Mouse (Mus musculus) Patski (cell line): ENCODE measurements around the gene Nxf1. TPM values are rescaled to one million over a fixed set of nuclear protein-coding genes. Genes with fewer than 3 reads are reported as not detected.
"Not testable (repeated sequence)": the region's sequence is repeated elsewhere in the genome, so short reads cannot be mapped to it uniquely, and the experiment has no call there.

Experiments used
- ATAC-seq: fragments of 100-300 bp; one replicate; pipeline ENCODE4 v1.8.0; 2021
- CTCF ChIA-PET: fragments of 350-600 bp; sonication (Branson Sonifier 250); formaldehyde crosslinking; loops from one replicate; lab custom pipeline; 2022; ENCODE audit warnings: inconsistent platforms; lab: Charles Lee
- POLR2A ChIA-PET: fragments of 350-600 bp; sonication (Branson Sonifier 250); formaldehyde crosslinking; loops from one replicate; lab custom pipeline; 2022; ENCODE audit warnings: antibody characterized with exemption, inconsistent platforms; lab: Charles Lee
- DNase-seq: peaks from one replicate; pipeline ENCODE4 v3.0.0-alpha.2; 2011; ENCODE audit warnings: low read depth, low spot score
- H3K27me3 ChIP-seq: fragments of 371-371 bp; one replicate; pipeline ENCODE4 v1.5.1; 2021
- CTCF ChIP-seq: fragments of 100-300 bp; IDR thresholded peaks from one replicate; pipeline ENCODE4 v1.5.1; 2021
- in situ Hi-C: fragments of 300-500 bp; cut with MboI; formaldehyde crosslinking; loops from 3 replicates; pipeline ENCODE4 v1.11.1; 2018; ENCODE audit warnings: low pct_unique_long_range_greater_than_20kb, mixed read lengths
- polyA plus RNA-seq: library from polyadenylated mRNA; unstranded; gene quantifications from one replicate; pipeline ENCODE4 v1.2.3, GENCODE M21; 2021

Gene Nxf1
- polyA plus RNA-seq, 1 experiment from 2014 or later = 164 TPM

- in situ Hi-C loops = loop anchor here (25.0 kb wide), 1 partner anchor 1164 kb away; the partner anchor contains the start of gene Incenp
- DNase-seq (no peak), ATAC-seq (peak; percentile 93)
- POLR2A ChIA-PET = interaction anchor here (0.7 to 3.6 kb wide), 9 partner anchors 10 to 1931 kb away, joined by 3 to 32 read pairs (median 4); partner anchors contain the start of genes Hnrnpul2 and Ttc9c
- CTCF ChIA-PET = interaction anchor here (0.7 to 4.4 kb wide), 4 partner anchors 10 to 29 kb away, joined by 3 to 23 read pairs (median 4); no protein-coding TSS in a partner anchor
- TF ChIP-seq CTCF = no peak
- no peaks in the 10 kb centered on the region for H3K27me3 ChIP-seq
Observed at GRCm38 (mm10) chr19:8722907-8723573, 33.8 kb upstream of the Nxf1 start, which contains the start of gene Slc3a2. Gene Slc3a2, minus strand, starts transcription at chr19:8723369.

- DNase-seq = no peak
- ATAC-seq = no peak
- no peak for TF ChIP-seq CTCF
- ChIA-PET POLR2A (interaction anchor here (0.6 to 3.6 kb wide), 8 partner anchors 11 to 1930 kb away, joined by 3 to 32 read pairs (median 4); partner anchors contain the start of genes Hnrnpul2 and Ttc9c), CTCF (interaction anchor here (4.4 kb wide), 1 partner anchor 11 kb away, joined by 23 read pairs; no protein-coding TSS in a partner anchor)
- in situ Hi-C loops = loop anchor here (25.0 kb wide), 1 partner anchor 1164 kb away; the partner anchor contains the start of gene Incenp
- no peaks in the 10 kb centered on the region for H3K27me3 ChIP-seq
Observed at GRCm38 (mm10) chr19:8723574-8724346, 33.1 kb upstream of the Nxf1 start.

- POLR2A ChIA-PET = interaction anchor here (0.6 to 3.6 kb wide), 3 partner anchors 11 to 231 kb away, joined by 3 to 32 read pairs (median 3); no protein-coding TSS in a partner anchor
- no peak for ATAC-seq
- H3K27me3 ChIP-seq = no peaks in the 10 kb centered on the region
- in situ Hi-C loops = loop anchor here (25.0 kb wide), 1 partner anchor 1163 kb away; the partner anchor contains the start of gene Incenp
- TF ChIP-seq CTCF = no peak
- DNase-seq = no peak
- CTCF ChIA-PET = interaction anchor here (4.4 kb wide), 1 partner anchor 11 kb away, joined by 23 read pairs; no protein-coding TSS in a partner anchor
Observed at GRCm38 (mm10) chr19:8724392-8724791, 32.5 kb upstream of the Nxf1 start.

GRCm38 (mm10) chr19:8725081-8725613, 31.7 kb upstream of the Nxf1 start:
- no peak for DNase-seq
- in situ Hi-C loops = no loop called here
- H3K27me3 ChIP-seq = no peaks in the 10 kb centered on the region
- ChIA-PET POLR2A (interaction anchor here (0.6 to 3.6 kb wide), 6 partner anchors 8 to 230 kb away, joined by 3 to 32 read pairs (median 4); no protein-coding TSS in a partner anchor), CTCF (interaction anchor here (2.1 to 4.4 kb wide), 2 partner anchors 8 to 12 kb away, joined by 12 to 23 read pairs; no protein-coding TSS in a partner anchor)
- ATAC-seq = no peak
- TF ChIP-seq CTCF = no peak

- CTCF ChIA-PET = interaction anchor here (1.0 to 2.1 kb wide), 4 partner anchors 9 to 14 kb away, joined by 3 to 12 read pairs (median 4); no protein-coding TSS in a partner anchor
- in situ Hi-C loops = no loop called here
- POLR2A ChIA-PET = interaction anchor here (0.6 to 1.5 kb wide), 4 partner anchors 9 to 14 kb away, joined by 3 to 7 read pairs (median 4); partner anchors contain the start of gene 1700092M07Rik
- ATAC-seq = no peak
- TF ChIP-seq CTCF = no peak
- DNase-seq = no peak
- no peaks in the 10 kb centered on the region for H3K27me3 ChIP-seq
Observed at GRCm38 (mm10) chr19:8726609-8727390, 30.1 kb upstream of the Nxf1 start.

GRCm38 (mm10) chr19:8727495-8728114, 29.3 kb upstream of the Nxf1 start:
- ChIA-PET CTCF (interaction anchor here (1.1 to 2.1 kb wide), 3 partner anchors 10 to 45 kb away, joined by 3 to 12 read pairs (median 5); no protein-coding TSS in a partner anchor), POLR2A (interaction anchor here (1.3 kb wide), 1 partner anchor 10 kb away, joined by 3 read pairs; no protein-coding TSS in a partner anchor)
- TF ChIP-seq CTCF = no peak
- H3K27me3 ChIP-seq = peaks cover 3% of the 10 kb centered on the region
- DNase-seq (no peak), ATAC-seq (no peak)
- in situ Hi-C loops = no loop called here

- in situ Hi-C loops, H3K27me3 ChIP-seq, DNase-seq, ATAC-seq: not testable (repeated sequence)
- POLR2A ChIA-PET = interaction anchor here (0.8 kb wide), 1 partner anchor 9 kb away, joined by 3 read pairs; no protein-coding TSS in a partner anchor
- CTCF ChIA-PET = interaction anchor here (1.1 to 1.7 kb wide), 3 partner anchors 9 to 46 kb away, joined by 3 to 5 read pairs (median 4); no protein-coding TSS in a partner anchor
Observed at GRCm38 (mm10) chr19:8728335-8729099, 28.4 kb upstream of the Nxf1 start.

GRCm38 (mm10) chr19:8734334-8734733, 22.5 kb upstream of the Nxf1 start:
- peaks cover 19% of the 10 kb centered on the region for H3K27me3 ChIP-seq
- CTCF ChIA-PET = interaction anchor here (1.2 kb wide), 1 partner anchor 21 kb away, joined by 4 read pairs; no protein-coding TSS in a partner anchor
- no peak for DNase-seq
- no peak for TF ChIP-seq CTCF
- ATAC-seq = no peak
- POLR2A ChIA-PET = interaction anchor here (1.2 kb wide), 1 partner anchor 21 kb away, joined by 3 read pairs; no protein-coding TSS in a partner anchor
- in situ Hi-C loops = no loop called here
